Mouse (Mus musculus) layer of hippocampus, adult 9-11 months (tissue): ENCODE data around the gene Gys1.
A peak's percentile ranks its signal among the peaks of the same experiment; 100 is the strongest.

Experiments used
- DNase-seq: peaks from one replicate; pipeline ENCODE4 v3.0.0; 2022

Gene Gys1

GRCm38 (mm10) chr7:45414740-45415224 lies 19.9 kb upstream of the Gys1 start:
- DNase-seq: no peak

DNA sequence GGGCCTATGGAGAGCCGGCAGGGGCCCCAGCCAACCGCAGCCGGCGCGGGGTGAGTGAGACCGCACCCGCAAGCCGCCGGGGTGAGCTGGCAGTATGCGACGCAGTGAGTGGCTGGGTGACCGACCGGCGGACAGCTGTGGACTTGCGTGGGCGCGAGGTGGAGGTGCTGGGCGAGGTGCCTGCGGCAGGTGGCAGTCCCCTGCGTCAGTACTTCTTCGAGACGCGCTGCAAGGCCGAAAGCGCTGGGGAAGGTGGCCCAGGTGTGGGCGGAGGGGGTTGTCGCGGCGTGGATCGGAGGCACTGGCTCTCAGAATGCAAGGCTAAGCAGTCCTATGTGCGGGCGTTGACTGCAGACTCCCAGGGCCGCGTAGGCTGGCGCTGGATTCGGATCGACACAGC lies 19.0 kb upstream of the Gys1 start:
- no peak for DNase-seq

GRCm38 (mm10) chr7:45417962-45418492 lies 16.6 kb upstream of the Gys1 start:
- DNase-seq: no peak

GRCm38 (mm10) chr7:45419859-45420614 lies 14.6 kb upstream of the Gys1 start:
- DNase-seq: no peak

DNA sequence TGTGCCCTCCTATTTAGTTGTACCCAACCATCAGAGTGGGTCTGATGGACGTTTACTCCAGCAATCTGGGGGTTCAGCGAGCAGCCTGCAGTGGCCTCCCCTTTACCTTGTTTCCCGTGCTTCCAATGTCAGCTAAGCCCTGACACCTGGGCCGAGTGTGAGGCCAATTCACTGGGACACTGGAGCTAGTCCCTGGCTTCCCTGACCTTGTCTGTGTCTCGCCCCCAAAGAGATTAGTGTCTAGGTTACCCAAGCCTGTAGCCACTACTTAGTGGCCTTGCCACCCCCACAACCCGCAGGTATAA lies 14.1 kb upstream of the Gys1 start, which contains the start of gene Lhb:
Gene Lhb (plus strand): TSS at position 206 of the 305 bp plus-strand sequence.
- DNase-seq: no peak

DNA sequence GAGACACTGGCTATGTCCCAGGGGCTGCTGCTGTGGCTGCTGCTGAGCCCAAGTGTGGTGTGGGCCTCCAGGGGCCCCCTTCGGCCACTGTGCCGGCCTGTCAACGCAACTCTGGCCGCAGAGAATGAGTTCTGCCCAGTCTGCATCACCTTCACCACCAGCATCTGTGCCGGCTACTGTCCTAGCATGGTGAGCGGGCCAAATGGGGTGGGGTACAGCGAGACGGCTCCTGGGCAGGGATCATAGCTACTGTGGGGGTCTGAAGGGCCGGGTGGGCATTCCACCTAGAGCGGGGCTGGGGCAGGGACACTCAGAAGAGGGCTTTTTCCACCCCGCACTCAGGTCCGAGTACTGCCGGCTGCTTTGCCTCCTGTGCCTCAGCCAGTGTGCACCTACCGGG lies 13.4 kb upstream of the Gys1 start:
- no peak for DNase-seq

DNA sequence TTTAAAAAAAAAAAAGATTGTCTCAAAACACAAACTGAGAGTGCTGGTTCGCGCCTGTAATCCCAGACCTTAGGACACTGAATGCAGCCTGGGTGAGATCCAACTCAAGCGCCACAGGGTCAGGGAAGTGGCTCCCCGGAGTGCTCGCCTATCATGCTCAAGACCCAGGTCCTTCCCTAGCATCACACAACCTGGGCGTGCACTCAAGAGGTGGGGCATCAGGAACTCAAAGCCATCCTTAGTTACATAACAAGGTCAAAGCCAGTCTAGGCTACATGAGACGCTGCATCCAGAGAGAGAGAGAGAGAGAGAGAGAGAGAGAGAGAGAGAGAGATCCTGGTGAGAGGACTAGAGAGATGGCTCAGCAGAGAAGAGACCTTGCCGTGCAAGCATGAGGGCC lies 8.1 kb upstream of the Gys1 start:
- DNase-seq: no peak

DNA sequence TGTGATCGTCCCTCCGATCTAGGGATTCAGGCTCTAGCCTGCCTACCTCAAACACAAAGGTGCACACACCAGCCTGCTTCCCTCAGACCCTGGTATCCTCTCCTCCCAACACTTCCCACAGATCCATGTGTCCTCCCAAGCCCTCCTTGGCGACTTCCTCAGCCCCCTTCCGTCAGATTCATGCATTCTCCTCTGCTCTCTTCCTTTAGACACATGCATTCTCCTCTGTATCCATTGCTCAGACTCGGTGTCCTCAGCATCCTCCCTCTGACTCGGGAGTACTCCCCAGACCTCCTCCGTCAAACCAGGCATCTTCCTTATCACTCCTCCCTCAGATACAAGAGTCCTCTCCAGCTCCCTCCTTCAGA lies 825 bp upstream of the Gys1 start:
- no peak for DNase-seq

GRCm38 (mm10) chr7:45435038-45435437 lies 394 bp downstream of the Gys1 start:
- no peak for DNase-seq

- DNase-seq: no peak
These were observed 1.8 kb downstream of the Gys1 start for GRCm38 (mm10) chr7:45436444-45436843.

DNA sequence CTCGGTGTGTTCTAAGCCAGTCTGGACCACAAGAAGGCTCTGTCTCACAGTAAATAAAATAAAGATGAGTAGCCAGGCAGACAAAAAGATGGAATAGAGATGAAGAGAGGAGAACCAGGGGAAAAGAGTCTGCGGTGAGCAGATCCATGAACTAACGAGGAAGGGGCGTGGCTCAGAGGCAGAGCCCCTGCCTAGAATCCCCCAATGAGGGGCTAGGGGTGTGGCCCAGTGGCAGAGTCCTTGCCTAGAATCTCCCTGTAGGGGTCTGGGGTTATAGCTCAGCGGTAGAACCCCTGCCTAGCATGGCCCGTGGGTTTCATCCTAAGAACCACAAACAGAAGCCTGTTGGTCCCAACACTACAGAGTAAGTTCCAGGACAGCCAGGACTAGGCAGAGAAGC lies 2.4 kb downstream of the Gys1 start:
- DNase-seq: no peak

- DNase-seq: no peak
These were observed 3.1 kb downstream of the Gys1 start, which contains the start of gene Ruvbl2 for GRCm38 (mm10) chr7:45437521-45438276. Gene Ruvbl2 (minus strand): TSS chr7:45438096.

- DNase-seq: no peak
These were observed 9.1 kb downstream of the Gys1 start for GRCm38 (mm10) chr7:45443526-45444420.

DNA sequence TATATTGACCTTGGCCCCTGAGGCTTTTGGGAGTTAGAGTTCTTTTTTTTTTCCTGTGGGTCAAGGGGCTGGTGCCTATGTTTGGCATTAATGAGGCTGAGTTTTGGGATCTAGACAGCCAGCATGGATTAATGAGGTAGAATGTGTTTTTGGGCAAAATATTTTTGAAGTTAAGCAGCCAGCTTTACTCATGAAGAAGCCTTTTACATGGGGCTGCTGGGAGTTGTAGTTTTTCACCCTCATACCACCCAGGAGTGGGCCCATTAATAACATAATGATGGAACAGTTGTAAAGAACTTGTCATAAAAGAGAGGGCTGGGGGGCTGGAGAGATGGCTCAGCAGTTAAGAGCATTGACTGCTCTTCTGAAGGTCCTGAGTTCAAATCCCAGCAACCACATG lies 11.9 kb downstream of the Gys1 start:
- DNase-seq: no peak

DNA sequence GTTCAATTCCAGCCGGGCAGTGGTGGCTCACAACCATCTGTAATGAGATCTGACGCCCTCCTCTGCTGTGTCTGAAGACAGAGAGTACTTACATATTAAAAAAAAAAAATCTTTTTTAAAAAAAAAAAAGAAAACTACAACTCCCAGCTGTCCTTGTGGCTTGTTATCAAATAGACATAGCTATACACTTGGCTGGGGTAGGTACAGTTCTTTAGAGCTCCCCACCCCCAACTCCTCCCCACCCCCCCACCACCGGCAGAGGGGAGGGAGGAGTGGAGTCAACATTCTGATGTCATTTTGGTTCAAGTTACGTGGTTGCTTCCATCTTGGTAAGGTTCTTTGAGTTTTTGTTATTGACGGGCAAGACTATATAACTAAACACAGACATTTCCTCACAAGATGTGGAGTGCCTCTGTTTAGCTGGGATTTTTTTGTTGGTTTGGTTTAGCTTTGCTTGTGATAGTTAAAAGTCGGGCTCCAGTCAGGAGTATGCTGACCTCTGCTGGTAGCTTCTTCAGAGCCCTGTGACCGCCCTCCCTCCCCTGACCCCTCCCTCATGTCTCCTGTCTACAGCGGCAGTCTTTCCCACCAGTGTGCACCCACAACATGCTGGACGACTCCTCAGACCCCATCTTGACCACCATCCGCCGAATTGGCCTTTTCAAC lies 12.8 kb downstream of the Gys1 start:
- no peak for DNase-seq

DNA sequence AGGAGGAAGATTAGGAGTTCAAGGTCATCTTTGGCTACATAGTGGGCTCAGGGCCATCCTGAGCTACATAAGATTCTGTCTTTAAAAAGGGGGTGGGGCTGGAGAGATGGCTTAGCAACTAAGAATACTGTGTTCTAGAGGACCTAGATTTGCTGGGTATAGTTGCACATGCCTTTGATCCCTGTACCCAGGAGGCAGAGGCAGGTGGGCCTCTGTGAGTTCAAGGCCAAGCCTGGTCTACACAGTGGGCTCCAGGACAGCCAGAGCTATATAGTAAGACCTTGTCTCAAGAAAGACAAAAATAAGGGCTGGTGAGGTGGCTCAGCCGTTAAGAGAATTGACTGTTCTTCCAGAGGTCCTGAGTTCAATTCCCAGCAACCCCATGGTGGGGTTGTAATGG lies 15.3 kb downstream of the Gys1 start:
- DNase-seq: no peak

- DNase-seq: peak; percentile 80
These were observed 16.8 kb downstream of the Gys1 start for GRCm38 (mm10) chr7:45451344-45451982.

- DNase-seq: no peak
These were observed 20.3 kb downstream of the Gys1 start for GRCm38 (mm10) chr7:45454971-45455370.

- DNase-seq: no peak
These were observed 21.5 kb downstream of the Gys1 start for GRCm38 (mm10) chr7:45455932-45456696.

DNA sequence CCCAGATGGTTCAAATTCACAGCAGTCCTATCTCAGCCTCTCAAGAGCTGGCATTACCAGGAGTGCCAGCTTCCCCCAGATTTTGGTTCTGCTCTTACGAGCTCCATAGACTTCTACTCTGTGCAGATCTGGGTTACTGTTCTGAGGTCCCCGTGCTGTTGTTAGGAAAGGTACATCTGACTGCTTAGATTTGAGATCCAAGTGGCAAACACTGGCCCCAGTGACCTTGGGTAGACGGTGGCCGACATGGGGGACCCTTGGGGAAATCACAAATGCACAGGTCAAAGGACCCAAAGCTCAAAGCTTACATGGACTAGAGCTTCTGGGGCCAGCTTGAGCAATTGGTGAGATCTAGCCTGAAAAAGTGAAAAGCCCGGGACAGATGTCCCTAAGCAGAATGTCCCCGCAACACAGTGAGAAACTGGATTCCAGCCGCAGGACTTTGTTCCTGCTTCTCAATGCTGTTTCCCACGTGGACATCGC lies 22.1 kb downstream of the Gys1 start:
- DNase-seq: no peak
